Mouse (Mus musculus) megakaryocyte, embryonic 14.5 days (primary cell): ENCODE measurements at regions not wholly inside any gene's neighbourhood (a gene's known extent, or its start where the extent isn't known, plus 50 kb on each side); places are given as distances from the start of the nearest gene placed in this dataset.

Source experiments
- H3K27me3 ChIP-seq: replicated peaks from 2 replicates; pipeline ENCODE3; 2012; ENCODE audit warnings: inconsistent platforms
- H3K36me3 ChIP-seq: replicated peaks from 2 replicates; pipeline ENCODE3; 2012; ENCODE audit warnings: low read length, inconsistent platforms, mixed read lengths
- H3K4me1 ChIP-seq: 2 replicates; pipeline ENCODE4 v1.6.1; 2012; ENCODE audit warnings: inconsistent platforms
- H3K4me3 ChIP-seq: replicated peaks from 2 replicates; pipeline ENCODE3; 2012; ENCODE audit warnings: moderate library complexity, mild to moderate bottlenecking, inconsistent platforms
- H3K9me3 ChIP-seq: 2 replicates; pipeline ENCODE4 v1.6.1; 2012; ENCODE audit warnings: inconsistent platforms
- FLI1 ChIP-seq: IDR thresholded peaks from 2 replicates; pipeline ENCODE4 v1.6.1; 2012; ENCODE audit warnings: low read length, inconsistent platforms, mixed read lengths
- GATA1 ChIP-seq: IDR thresholded peaks from 3 replicates; pipeline ENCODE4 v1.6.1; 2012; ENCODE audit warnings: mixed read lengths, low read length, inconsistent platforms, borderline replicate concordance

DNA sequence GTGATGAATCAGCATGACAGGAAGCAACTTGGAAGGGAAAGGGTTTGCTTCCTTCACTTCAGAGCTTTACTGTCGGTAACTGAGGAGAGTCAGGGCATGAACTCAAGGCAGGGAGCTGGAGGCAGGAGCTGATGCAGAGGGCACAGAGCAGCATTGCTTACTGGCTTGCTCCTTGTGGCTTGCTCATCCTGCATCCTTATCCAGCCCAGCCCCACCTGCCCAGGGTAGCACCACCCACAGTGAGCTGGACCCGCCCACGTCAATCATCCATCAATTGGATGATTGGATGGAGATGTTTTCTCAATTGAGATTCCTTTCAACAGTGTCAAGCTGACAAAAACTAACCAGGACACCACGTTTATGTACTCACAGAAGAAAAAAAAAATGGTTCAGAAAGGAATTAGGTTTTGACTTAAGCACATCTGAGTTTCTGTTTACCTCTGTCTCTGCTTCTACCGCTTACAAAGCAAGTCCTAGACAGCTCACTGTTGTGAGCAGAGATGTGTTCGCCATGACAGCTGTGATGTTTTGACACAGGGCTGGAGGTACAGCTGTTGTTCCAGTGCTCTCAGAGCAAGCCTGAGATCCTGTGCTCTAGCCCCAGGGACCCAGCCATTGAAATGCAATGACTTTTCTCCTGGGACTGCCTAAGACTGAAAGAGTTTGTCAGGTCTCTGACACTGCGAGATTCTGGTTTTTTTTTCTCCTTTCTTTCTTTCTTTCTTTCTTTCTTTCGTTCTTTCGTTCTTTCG lies 186.6 kb upstream of the Hes1 start:
- TF ChIP-seq GATA1 (no peak), FLI1 (no peak)
- no peaks in the 10 kb centered on the region for H3K36me3 ChIP-seq
- no peaks in the 10 kb centered on the region for H3K9me3 ChIP-seq
- H3K4me3 ChIP-seq = peak overlapping the region; percentile 82
- peaks cover 21% of the 10 kb centered on the region for H3K27me3 ChIP-seq
- H3K4me1 ChIP-seq = peaks cover 40% of the 10 kb centered on the region

DNA sequence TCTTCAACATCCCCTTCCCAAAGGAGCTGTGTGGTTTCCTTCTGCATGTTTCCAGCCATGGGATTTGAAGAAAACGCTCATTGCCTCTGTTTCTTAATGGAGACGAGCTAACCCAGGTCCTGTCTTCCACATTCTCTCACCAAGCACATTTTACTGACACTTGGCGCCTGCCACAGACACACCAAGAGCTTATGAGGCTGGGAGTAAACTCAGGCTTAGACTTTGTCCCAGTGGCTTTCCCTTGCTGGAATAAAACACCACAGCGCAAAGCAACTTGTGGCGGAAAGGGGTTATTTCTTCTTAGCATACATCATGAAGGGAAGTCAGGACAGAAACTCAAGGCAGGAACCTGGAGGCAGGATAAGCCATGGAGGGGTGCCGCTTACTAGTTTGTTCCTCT lies 184.5 kb upstream of the Hes1 start:
- Histone ChIP-seq H3K4me3 (no peak overlapping the region), H3K27me3 (peaks cover 21% of the 10 kb centered on the region), H3K9me3 (no peaks in the 10 kb centered on the region), H3K36me3 (no peaks in the 10 kb centered on the region), H3K4me1 (peaks cover 48% of the 10 kb centered on the region)
- TF ChIP-seq GATA1 = no peak
- TF ChIP-seq FLI1 = no peak

DNA sequence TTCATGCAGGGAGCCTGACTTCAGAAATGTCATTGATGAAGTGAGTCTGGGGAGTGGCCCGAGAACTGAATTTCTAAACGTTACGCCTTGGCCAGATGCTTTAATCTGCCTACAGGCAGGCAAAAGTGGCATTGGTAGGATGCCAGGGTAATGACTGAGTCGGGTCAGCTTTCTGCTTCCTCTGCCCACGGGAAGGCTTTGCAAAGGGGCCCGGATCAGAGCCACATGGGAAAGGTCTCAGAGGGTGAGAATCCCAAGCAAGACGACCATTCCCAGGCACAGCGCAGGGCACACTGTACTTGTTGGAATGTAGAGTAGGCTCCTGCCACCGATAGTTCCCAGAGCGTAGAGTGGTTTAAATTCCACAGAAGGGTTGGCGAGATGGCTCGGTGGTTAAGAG lies 182.7 kb upstream of the Hes1 start:
- peaks cover 63% of the 10 kb centered on the region for H3K4me1 ChIP-seq
- no peaks in the 10 kb centered on the region for H3K36me3 ChIP-seq
- TF ChIP-seq FLI1 = no peak
- TF ChIP-seq GATA1 = no peak
- H3K27me3 ChIP-seq = peaks cover 19% of the 10 kb centered on the region
- no peak overlapping the region for H3K4me3 ChIP-seq
- H3K9me3 ChIP-seq = no peaks in the 10 kb centered on the region

DNA sequence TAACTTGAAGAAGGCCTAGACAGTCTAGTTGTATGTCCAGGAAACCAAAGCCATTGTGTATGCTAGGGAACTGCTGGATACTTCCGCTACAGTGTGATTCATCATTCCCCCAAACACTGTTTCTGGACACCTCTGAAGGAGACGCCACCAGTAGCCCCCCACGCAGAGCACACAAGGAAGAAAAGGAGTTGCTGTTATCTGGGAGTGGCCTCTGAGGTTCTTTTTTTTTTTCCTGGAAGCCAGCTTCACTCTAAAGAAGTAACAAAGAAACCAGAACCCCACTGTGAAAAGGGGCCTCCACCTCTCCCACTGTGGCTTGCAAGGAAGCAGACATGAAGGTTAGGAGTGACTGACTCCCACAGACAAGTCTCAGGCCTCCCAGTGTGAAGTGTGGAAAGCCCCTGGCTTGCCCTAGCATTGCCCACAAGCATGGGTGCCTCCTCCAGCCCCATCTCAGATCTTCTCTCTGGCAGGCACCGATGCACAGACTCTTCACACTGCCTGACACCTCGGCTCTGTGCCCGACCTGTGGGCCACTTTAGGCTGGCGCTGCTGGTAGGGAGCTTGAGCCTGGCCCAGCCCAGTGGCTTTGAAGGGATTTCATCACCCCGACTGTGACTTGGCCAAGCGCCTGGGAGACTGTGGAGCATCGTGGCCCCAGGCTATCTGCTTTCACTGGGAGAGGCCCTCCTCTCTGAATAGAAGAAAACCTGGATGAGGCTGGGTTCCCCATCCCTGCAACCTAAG lies 181.8 kb upstream of the Hes1 start:
- Histone ChIP-seq H3K27me3 (peaks cover 20% of the 10 kb centered on the region), H3K36me3 (no peaks in the 10 kb centered on the region), H3K9me3 (no peaks in the 10 kb centered on the region), H3K4me1 (peaks cover 62% of the 10 kb centered on the region), H3K4me3 (no peak overlapping the region)
- TF ChIP-seq FLI1 (no peak), GATA1 (no peak)

DNA sequence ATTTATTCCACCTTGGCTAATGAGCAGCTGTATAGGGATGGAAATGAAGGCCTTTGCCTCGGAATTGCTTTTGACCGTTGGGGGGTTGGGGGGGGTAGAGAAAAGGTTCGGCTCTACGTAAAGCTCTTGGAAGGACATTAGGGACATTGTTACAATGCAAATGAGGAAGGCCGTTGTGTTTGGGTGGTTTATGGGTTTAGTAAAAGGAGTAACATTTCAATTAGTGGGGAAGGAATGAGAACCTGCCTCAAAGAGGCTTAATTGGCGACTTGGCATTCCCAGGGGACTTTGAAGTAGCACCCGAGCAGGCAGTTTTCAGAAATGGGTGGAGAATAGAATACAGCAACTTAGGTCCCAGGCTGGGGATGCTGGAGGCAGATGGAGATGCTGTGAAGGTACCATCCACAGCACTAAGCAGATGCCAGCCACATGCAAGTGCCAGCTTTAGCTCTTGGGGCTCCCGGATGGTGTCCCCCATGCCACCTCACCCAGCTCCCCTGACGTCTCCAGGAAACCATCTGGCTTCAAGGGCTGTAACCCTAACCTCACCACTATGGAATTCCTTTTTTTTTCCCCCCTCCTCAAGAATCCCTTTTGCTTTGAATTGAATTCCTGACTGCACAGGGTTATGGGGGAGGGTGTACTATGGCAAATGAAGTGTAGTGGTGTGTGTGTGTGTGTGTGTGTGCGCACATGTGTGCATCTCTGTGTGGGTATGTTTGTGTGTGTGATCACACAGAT lies 180.8 kb upstream of the Hes1 start:
- H3K36me3 ChIP-seq = no peaks in the 10 kb centered on the region
- no peak overlapping the region for H3K4me3 ChIP-seq
- H3K4me1 ChIP-seq = peaks cover 61% of the 10 kb centered on the region
- peaks cover 23% of the 10 kb centered on the region for H3K27me3 ChIP-seq
- TF ChIP-seq GATA1 (no peak), FLI1 (no peak)
- peaks cover 9% of the 10 kb centered on the region for H3K9me3 ChIP-seq

DNA sequence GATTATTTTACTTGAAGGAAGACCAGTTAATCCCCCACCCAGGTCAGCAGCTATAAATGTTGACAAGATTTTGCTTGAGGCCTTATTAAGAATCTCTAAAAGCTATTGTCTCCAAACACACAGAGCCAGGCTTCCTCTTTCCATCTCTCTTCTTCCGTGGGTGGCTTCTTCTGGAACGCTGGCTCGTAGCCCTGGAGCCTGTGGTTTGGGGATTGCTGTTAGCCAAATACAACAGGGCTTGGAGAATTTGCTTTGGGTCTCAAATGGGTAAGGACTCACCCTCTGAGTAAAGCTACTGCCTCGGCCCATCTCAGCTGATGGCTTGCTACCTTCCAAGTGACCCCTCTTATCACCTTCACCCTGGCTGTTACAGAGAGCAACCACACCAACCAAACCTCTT lies 179.3 kb upstream of the Hes1 start:
- H3K36me3 ChIP-seq = no peaks in the 10 kb centered on the region
- H3K4me1 ChIP-seq = peaks cover 54% of the 10 kb centered on the region
- no peak overlapping the region for H3K4me3 ChIP-seq
- peaks cover 20% of the 10 kb centered on the region for H3K27me3 ChIP-seq
- TF ChIP-seq GATA1 = no peak
- no peak for TF ChIP-seq FLI1
- H3K9me3 ChIP-seq = peaks cover 10% of the 10 kb centered on the region

DNA sequence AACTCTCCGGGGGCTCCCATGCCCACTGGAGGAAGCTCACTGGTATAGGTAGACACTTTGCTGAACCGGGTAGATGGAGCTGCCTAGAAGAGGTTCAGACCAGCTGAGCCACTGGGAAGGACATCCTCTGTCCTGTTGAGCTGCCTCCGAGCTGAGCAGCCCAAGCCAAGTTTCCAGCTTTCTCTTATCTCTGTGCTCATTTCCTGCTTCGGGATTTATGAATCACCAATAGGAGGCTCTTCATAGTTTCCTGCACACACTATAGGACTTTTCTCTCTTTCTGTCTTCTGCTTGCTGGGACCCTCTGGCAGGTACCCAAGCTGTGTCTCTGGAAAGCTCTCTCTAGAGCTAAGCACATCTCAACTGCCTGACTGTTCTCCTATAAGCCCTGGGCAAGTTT lies 177.4 kb upstream of the Hes1 start:
- Histone ChIP-seq H3K9me3 (peaks cover 10% of the 10 kb centered on the region), H3K4me3 (no peak overlapping the region), H3K36me3 (no peaks in the 10 kb centered on the region), H3K27me3 (peaks cover 20% of the 10 kb centered on the region), H3K4me1 (peaks cover 46% of the 10 kb centered on the region)
- TF ChIP-seq FLI1 (no peak), GATA1 (no peak)

DNA sequence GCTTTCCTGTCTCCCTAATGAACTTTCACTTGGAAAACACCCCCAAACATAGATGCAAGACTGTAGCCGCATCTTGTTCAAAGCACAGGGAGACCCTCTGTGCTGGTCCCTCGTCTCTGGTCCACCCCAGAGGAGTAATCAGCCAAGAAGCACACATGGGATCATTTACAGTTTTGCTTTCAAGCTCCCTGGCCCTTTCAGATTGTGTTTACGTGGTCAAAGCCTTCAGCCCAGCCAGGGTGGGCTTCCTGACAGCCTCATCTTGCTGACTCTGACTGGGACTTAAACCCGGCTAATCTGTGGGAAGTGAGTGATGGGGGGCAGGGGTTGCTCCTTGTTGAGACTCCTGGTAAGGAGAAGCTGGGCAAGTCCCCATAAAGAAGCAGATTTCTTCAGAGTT lies 174.8 kb upstream of the Hes1 start:
- Histone ChIP-seq H3K4me1 (peaks cover 40% of the 10 kb centered on the region), H3K27me3 (peaks cover 41% of the 10 kb centered on the region), H3K4me3 (no peak overlapping the region), H3K36me3 (no peaks in the 10 kb centered on the region), H3K9me3 (peaks cover 10% of the 10 kb centered on the region)
- no peak for TF ChIP-seq FLI1
- TF ChIP-seq GATA1 = no peak

DNA sequence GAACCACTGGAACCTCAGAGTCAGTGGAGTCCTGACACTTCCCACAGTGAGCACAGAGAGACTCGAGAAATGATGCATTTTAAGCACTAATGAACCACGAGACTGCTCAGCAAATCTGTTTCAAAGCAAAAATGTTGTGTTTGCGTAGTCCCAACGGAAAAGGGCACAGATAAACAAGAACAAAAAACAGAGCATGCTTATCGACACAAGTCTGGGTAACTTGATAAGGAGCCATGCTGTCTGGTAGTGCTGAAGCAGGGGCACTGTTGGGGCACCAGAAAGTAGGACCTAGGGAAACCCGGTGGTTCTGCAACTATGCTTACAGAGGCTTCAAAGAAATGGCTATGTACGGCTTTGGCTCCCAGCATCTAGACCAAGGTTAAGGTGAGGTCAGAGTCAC lies 172.7 kb upstream of the Hes1 start:
- no peak for TF ChIP-seq GATA1
- TF ChIP-seq FLI1 = no peak

More for the DNA sequence above, 172.7 kb upstream of the Hes1 start:
- peaks cover 10% of the 10 kb centered on the region for H3K9me3 ChIP-seq
- peaks cover 31% of the 10 kb centered on the region for H3K4me1 ChIP-seq
- peaks cover 49% of the 10 kb centered on the region for H3K27me3 ChIP-seq
- no peak overlapping the region for H3K4me3 ChIP-seq
- H3K36me3 ChIP-seq = no peaks in the 10 kb centered on the region
